Mouse (Mus musculus): ENCODE measurements at regions not wholly inside any gene's neighbourhood (a gene's known extent, or its start where the extent isn't known, plus 50 kb on each side); places are given as distances from the start of the nearest gene placed in this dataset.

DNA sequence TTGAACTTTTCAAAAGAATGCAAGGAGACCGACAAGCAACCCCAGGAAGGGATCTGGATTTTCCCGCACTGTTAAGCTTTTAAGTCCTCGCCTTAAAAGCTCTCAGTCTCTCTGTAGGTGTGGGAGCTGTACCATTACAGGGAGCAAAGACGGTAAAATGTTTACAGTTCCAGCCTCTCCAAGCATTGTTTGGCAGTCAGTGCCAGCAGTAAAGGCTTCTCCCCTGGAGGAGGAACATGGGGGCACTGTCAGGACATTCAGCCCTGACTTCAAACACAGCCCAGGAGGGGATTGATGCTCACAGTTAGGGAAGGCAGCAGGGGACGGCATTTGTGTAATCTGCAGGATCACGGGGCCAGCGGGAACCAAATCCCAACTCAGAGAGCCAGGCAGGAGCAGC lies 750.2 kb downstream of the Tmem132b start:
- H3K9me3 ChIP-seq (replicated peaks; ENCODE audit: insufficient read depth, low read length) = no peaks in the 10 kb centered on the region
- H3K9ac ChIP-seq (ENCODE audit: control insufficient read depth, low read depth, low read length, poor library complexity, severe bottlenecking) = no peak overlapping the region
- DNase-seq (ENCODE audit: low read depth, low spot score) = no peak
- H3K36me3 ChIP-seq (ENCODE audit: control insufficient read depth in 1 of 2, insufficient read depth in 2 of 2, low read length in 2 of 2) = no peaks in the 10 kb centered on the region
- H3K79me2 ChIP-seq (ENCODE audit: control insufficient read depth, insufficient read depth, low read length, poor library complexity) = no peaks in the 10 kb centered on the region
- H3K27ac ChIP-seq (ENCODE audit: control insufficient read depth, low read depth, low read length) = no peak overlapping the region
- H3K4me1 ChIP-seq (ENCODE audit: control insufficient read depth in 1 of 2, insufficient read depth in 2 of 2, low read length in 2 of 2) = no peaks in the 10 kb centered on the region
- H3K4me3 ChIP-seq (ENCODE audit: control insufficient read depth in 1 of 2, insufficient read depth in 1 of 2, low read depth in 2 of 2, low read length in 2 of 2) = no peak overlapping the region
- TF ChIP-seq MAX (IDR thresholded peaks at IDR 0.05; ENCODE audit: low read length) (no peak), MEF2A (IDR thresholded peaks at IDR 0.05; ENCODE audit: extremely low read depth, insufficient replicate concordance, low read depth, low read length, poor library complexity, severe bottlenecking) (no peak), ZNF384 (IDR thresholded peaks at IDR 0.05; ENCODE audit: low read depth, low read length) (no peak), KAT2A (conservative IDR thresholded peaks at IDR 0.05; ENCODE audit: low read depth, low read length) (no peak), ETS1 (IDR thresholded peaks at IDR 0.05; ENCODE audit: low read depth, low read length) (no peak), USF2 (IDR thresholded peaks at IDR 0.05; ENCODE audit: borderline replicate concordance in 1 of 2, insufficient read depth in 1 of 2, low read depth in 1 of 2, low read length in 2 of 2) (no peak), POLR2AphosphoS2 (IDR thresholded peaks at IDR 0.05; ENCODE audit: low read length) (no peak), ELF1 (IDR thresholded peaks at IDR 0.05; ENCODE audit: low read depth, low read length) (no peak), BHLHE40 (IDR thresholded peaks at IDR 0.05; ENCODE audit: borderline replicate concordance, low read depth, low read length) (no peak), GATA1 (IDR thresholded peaks at IDR 0.05; ENCODE audit: low read depth, low read length) (no peak), TBP (IDR thresholded peaks at IDR 0.05; ENCODE audit: low read depth, low read length) (no peak), ZC3H11A (IDR thresholded peaks at IDR 0.05; ENCODE audit: low read depth, low read length) (no peak)
- no peaks in the 10 kb centered on the region for H3K27me3 ChIP-seq (ENCODE audit: control insufficient read depth in 1 of 2, insufficient read depth in 2 of 2, low read length in 2 of 2)

DNA sequence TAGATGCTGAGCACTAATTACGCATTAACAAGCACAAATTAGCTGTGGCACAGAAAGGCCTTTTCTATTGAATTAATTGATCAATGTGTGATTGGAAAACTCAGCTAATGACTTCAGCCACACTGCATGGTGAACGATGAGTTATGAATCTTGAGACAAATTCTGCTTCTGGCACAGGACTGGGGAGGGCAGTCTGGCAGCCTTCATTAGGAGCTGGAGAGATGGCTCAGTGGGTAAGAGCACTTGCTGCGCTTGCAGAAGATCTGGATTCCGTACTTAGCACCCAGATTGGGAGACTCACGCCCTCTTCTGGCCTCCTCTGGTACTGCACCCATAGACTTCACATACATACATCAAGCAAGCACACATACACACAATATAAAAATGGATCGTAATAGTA lies 793.3 kb downstream of the Tmem132b start:
- Histone ChIP-seq H3K27ac (ENCODE audit: control insufficient read depth, low read depth, low read length) (no peak overlapping the region), H3K79me2 (ENCODE audit: control insufficient read depth, insufficient read depth, low read length, poor library complexity) (no peaks in the 10 kb centered on the region), H3K9ac (ENCODE audit: control insufficient read depth, low read depth, low read length, poor library complexity, severe bottlenecking) (no peak overlapping the region), H3K4me1 (ENCODE audit: control insufficient read depth in 1 of 2, insufficient read depth in 2 of 2, low read length in 2 of 2) (no peaks in the 10 kb centered on the region), H3K4me3 (ENCODE audit: control insufficient read depth in 1 of 2, insufficient read depth in 1 of 2, low read depth in 2 of 2, low read length in 2 of 2) (no peak overlapping the region), H3K36me3 (ENCODE audit: control insufficient read depth in 1 of 2, insufficient read depth in 2 of 2, low read length in 2 of 2) (no peaks in the 10 kb centered on the region), H3K27me3 (ENCODE audit: control insufficient read depth in 1 of 2, insufficient read depth in 2 of 2, low read length in 2 of 2) (no peaks in the 10 kb centered on the region), H3K9me3 (replicated peaks; ENCODE audit: insufficient read depth, low read length) (no peaks in the 10 kb centered on the region)
- TF ChIP-seq ZNF384 (IDR thresholded peaks at IDR 0.05; ENCODE audit: low read depth, low read length) (no peak), GABPA (IDR thresholded peaks at IDR 0.05; ENCODE audit: low read depth, low read length) (no peak), CTCF (IDR thresholded peaks at IDR 0.05 in 2 of 3, conservative IDR thresholded peaks at IDR 0.05 in 1 of 3; ENCODE audit: control insufficient read depth in 1 of 3, insufficient read depth in 1 of 3, low read depth in 2 of 3, low read length in 3 of 3, poor library complexity in 1 of 3, severe bottlenecking in 1 of 3) (peak in 1 of 3 experiments; percentile 15; a peak in 1 of 6 replicates)
- DNase-seq (ENCODE audit: low read depth, low spot score) = no peak

DNA sequence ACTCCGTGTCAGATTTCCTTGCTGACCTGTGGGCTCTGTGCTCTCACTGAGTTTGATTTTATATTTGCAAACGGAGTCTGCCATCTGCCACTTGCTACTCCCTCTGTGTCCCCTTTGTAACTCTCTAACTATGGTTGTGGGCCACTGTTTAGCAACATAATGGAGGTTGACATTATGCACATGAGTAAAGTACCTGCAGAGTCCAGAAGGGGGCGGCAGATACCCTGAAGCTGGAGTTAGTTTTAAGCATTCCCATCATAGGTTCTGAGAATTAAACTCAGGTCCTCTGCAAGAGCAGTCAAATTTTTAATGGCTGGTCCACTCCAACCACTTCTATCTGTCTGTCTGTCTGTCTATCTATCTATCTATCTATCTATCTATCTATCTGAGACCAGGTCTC lies 796.7 kb downstream of the Tmem132b start:
- H3K36me3 ChIP-seq (ENCODE audit: control insufficient read depth in 1 of 2, insufficient read depth in 2 of 2, low read length in 2 of 2) = no peaks in the 10 kb centered on the region
- no peaks in the 10 kb centered on the region for H3K27me3 ChIP-seq (ENCODE audit: control insufficient read depth in 1 of 2, insufficient read depth in 2 of 2, low read length in 2 of 2)
- H3K27ac ChIP-seq (ENCODE audit: control insufficient read depth, low read depth, low read length) = no peak overlapping the region
- no peak for DNase-seq (ENCODE audit: low read depth, low spot score)
- no peak overlapping the region for H3K4me3 ChIP-seq (ENCODE audit: control insufficient read depth in 1 of 2, insufficient read depth in 1 of 2, low read depth in 2 of 2, low read length in 2 of 2)
- H3K9ac ChIP-seq (ENCODE audit: control insufficient read depth, low read depth, low read length, poor library complexity, severe bottlenecking) = no peak overlapping the region
- TF ChIP-seq MAX (IDR thresholded peaks at IDR 0.05; ENCODE audit: low read length) (no peak), SMC3 (IDR thresholded peaks at IDR 0.05; ENCODE audit: low read depth, low read length) (no peak), CHD2 (IDR thresholded peaks at IDR 0.05; ENCODE audit: low read length) (no peak), ZKSCAN1 (IDR thresholded peaks at IDR 0.05; ENCODE audit: low read depth, low read length) (no peak), KAT2A (conservative IDR thresholded peaks at IDR 0.05; ENCODE audit: low read depth, low read length) (no peak), ZNF384 (IDR thresholded peaks at IDR 0.05; ENCODE audit: low read depth, low read length) (no peak)
- no peaks in the 10 kb centered on the region for H3K4me1 ChIP-seq (ENCODE audit: control insufficient read depth in 1 of 2, insufficient read depth in 2 of 2, low read length in 2 of 2)
- H3K79me2 ChIP-seq (ENCODE audit: control insufficient read depth, insufficient read depth, low read length, poor library complexity) = no peaks in the 10 kb centered on the region
- H3K9me3 ChIP-seq (replicated peaks; ENCODE audit: insufficient read depth, low read length) = no peaks in the 10 kb centered on the region
